Comparison of ENCODE assay signal across 26 mouse cellular contexts in genomic region chr16:13568280-13568679, GRCm38 (mm10).
A peak's percentile ranks its signal among the peaks of the same experiment; 100 is the strongest.
DNase-seq lines count a peak whose midpoint lies in the region; ATAC-seq and TF ChIP-seq lines count a peak whose summit lies in the region.
"Had no signal": no experiment of that assay in that cellular context is flagged by ENCODE, and none has a peak within 500 bp of the region (broad histone marks: within the 10 kb centered on the region; RNA-seq: fewer than 3 reads in every experiment).

No protein-coding gene starts in this region.

- no peaks in the 10 kb centered on the region for H3K79me2 ChIP-seq in MEL (ENCODE audit: control insufficient read depth, insufficient read depth, low read length, poor library complexity)

- TF ChIP-seq POLR2A in MEL (IDR thresholded peaks at IDR 0.05; ENCODE audit: control insufficient read depth in 1 of 2, insufficient read depth in 1 of 2, low read depth in 1 of 2, low read length in 2 of 2, poor library complexity in 1 of 2) = no peak

- no peak overlapping the region for H3K4me2 ChIP-seq in intestine, embryonic 14.5 days (ENCODE audit: low read length)
- H3K4me2 ChIP-seq in intestine, embryonic 16.5 days (ENCODE audit: low read depth, low read length) = no peak overlapping the region
- H3K4me2 ChIP-seq: embryonic facial prominence, embryonic 12.5 days; embryonic facial prominence, embryonic 15.5 days; heart, embryonic 13.5 days; hindbrain, embryonic 14.5 days had no signal

- TF ChIP-seq CTCF in MEL (IDR thresholded peaks at IDR 0.05 in 2 of 3, conservative IDR thresholded peaks at IDR 0.05 in 1 of 3; ENCODE audit: control insufficient read depth in 1 of 3, insufficient read depth in 1 of 3, low read depth in 2 of 3, low read length in 3 of 3, poor library complexity in 1 of 3, severe bottlenecking in 1 of 3) = no peak

- H3K27ac ChIP-seq in intestine, embryonic 14.5 days (ENCODE audit: low read depth) = no peak overlapping the region
- no peak overlapping the region for H3K27ac ChIP-seq in intestine, embryonic 16.5 days (ENCODE audit: low read length)
- H3K27ac ChIP-seq in MEL (ENCODE audit: control insufficient read depth, low read depth, low read length) = no peak overlapping the region
- H3K27ac ChIP-seq: embryonic facial prominence, embryonic 12.5 days; embryonic facial prominence, embryonic 15.5 days; gastrocnemius, adult 2 months; heart, adult 2 months; heart, embryonic 10.5 days; heart, embryonic 13.5 days; hindbrain, embryonic 14.5 days; hindbrain, postnatal 0 days had no signal

- no peak for TF ChIP-seq EP300 in MEL (IDR thresholded peaks at IDR 0.05; ENCODE audit: low read depth in 1 of 2, low read length in 2 of 2)

- TF ChIP-seq RAD21 in MEL (IDR thresholded peaks at IDR 0.05; ENCODE audit: low read depth, low read length) = no peak

- H3K36me3 ChIP-seq in intestine, embryonic 14.5 days (ENCODE audit: control insufficient read depth, insufficient read depth, low read length) = no peaks in the 10 kb centered on the region
- H3K36me3 ChIP-seq in intestine, embryonic 16.5 days (ENCODE audit: control insufficient read depth, insufficient read depth, low read length) = no peaks in the 10 kb centered on the region
- no peaks in the 10 kb centered on the region; a peak in 1 of 4 replicates for H3K36me3 ChIP-seq in MEL (ENCODE audit: control insufficient read depth in 1 of 2, insufficient read depth in 2 of 2, low read length in 2 of 2)
- H3K36me3 ChIP-seq: embryonic facial prominence, embryonic 12.5 days had no signal

- H3K9me3 ChIP-seq in intestine, embryonic 14.5 days (ENCODE audit: control insufficient read depth, low read length) = no peaks in the 10 kb centered on the region
- no peaks in the 10 kb centered on the region for H3K9me3 ChIP-seq in intestine, embryonic 16.5 days (ENCODE audit: control insufficient read depth, low read length)
- no peaks in the 10 kb centered on the region for H3K9me3 ChIP-seq in MEL (replicated peaks; ENCODE audit: insufficient read depth, low read length)
- H3K9me3 ChIP-seq: embryonic facial prominence, embryonic 12.5 days; embryonic facial prominence, embryonic 15.5 days; heart, embryonic 10.5 days; heart, embryonic 13.5 days had no signal

- DNase-seq in intestine, embryonic 14.5 days (ENCODE audit: low spot score) = peak; percentile 10
- DNase-seq in 416B (ENCODE audit: low read depth) = peak; percentile 18
- peak; percentile 45 for DNase-seq in MEL (ENCODE audit: low read depth, low spot score)
- no peak for DNase-seq in kidney, postnatal 4 days
- DNase-seq: B cell, adult 2 months; cerebellum, adult 11-12 months; cerebellum, adult 8-10 months; cerebellum, postnatal 10 days; forebrain, postnatal 0 days; gastrocnemius, adult 2 months; gastrocnemius, postnatal 14 days; heart, adult 2 months; heart, postnatal 14 days; heart, postnatal 4 days; kidney, adult 11 months had no signal

- no peaks in the 10 kb centered on the region for H3K27me3 ChIP-seq in intestine, embryonic 14.5 days (replicated peaks; ENCODE audit: control insufficient read depth, insufficient read depth, low read length)
- H3K27me3 ChIP-seq in intestine, embryonic 16.5 days (replicated peaks; ENCODE audit: control insufficient read depth, insufficient read depth, low read length) = no peaks in the 10 kb centered on the region
- no peaks in the 10 kb centered on the region for H3K27me3 ChIP-seq in MEL (ENCODE audit: control insufficient read depth in 1 of 2, insufficient read depth in 2 of 2, low read length in 2 of 2)
- H3K27me3 ChIP-seq: embryonic facial prominence, embryonic 12.5 days; embryonic facial prominence, embryonic 15.5 days; heart, embryonic 13.5 days; Patski had no signal

- no peak for ATAC-seq in intestine, embryonic 14.5 days (replicated peaks; ENCODE audit: low FRiP score, low TSS enrichment, low read depth)
- ATAC-seq in intestine, embryonic 16.5 days = no peak
- ATAC-seq in granulocyte monocyte progenitor cell, adult 5-6 weeks (replicated peaks; ENCODE audit: poor library complexity, severe bottlenecking) = no peak
- ATAC-seq: forebrain, embryonic 14.5 days; forebrain, postnatal 0 days; hindbrain, postnatal 0 days; inflammation-experienced regulatory T-cells, adult 6 months; Patski had no signal

- no peak overlapping the region for H3K9ac ChIP-seq in intestine, embryonic 14.5 days (ENCODE audit: low read length)
- no peak overlapping the region for H3K9ac ChIP-seq in intestine, embryonic 16.5 days (ENCODE audit: low read depth, low read length)
- H3K9ac ChIP-seq in MEL (ENCODE audit: control insufficient read depth, low read depth, low read length, poor library complexity, severe bottlenecking) = no peak overlapping the region
- H3K9ac ChIP-seq: embryonic facial prominence, embryonic 12.5 days; embryonic facial prominence, embryonic 15.5 days; forebrain, postnatal 0 days; heart, embryonic 13.5 days; hindbrain, embryonic 14.5 days had no signal

- no peak overlapping the region for H3K4me3 ChIP-seq in intestine, embryonic 14.5 days (ENCODE audit: low read depth, low read length)
- H3K4me3 ChIP-seq in intestine, embryonic 16.5 days (ENCODE audit: low read length) = no peak overlapping the region
- no peak overlapping the region for H3K4me3 ChIP-seq in MEL (ENCODE audit: control insufficient read depth in 1 of 2, insufficient read depth in 1 of 2, low read depth in 2 of 2, low read length in 2 of 2)
- H3K4me3 ChIP-seq: embryonic facial prominence, embryonic 12.5 days; embryonic facial prominence, embryonic 15.5 days; gastrocnemius, adult 2 months; heart, adult 2 months; heart, embryonic 10.5 days; heart, embryonic 13.5 days had no signal

- WGBS in intestine, embryonic 14.5 days = 85% methylated on average over 2 of the region's 2 CpGs
- 96% methylated on average over 2 of the region's 2 CpGs for WGBS in intestine, embryonic 16.5 days

- no peaks in the 10 kb centered on the region for H3K4me1 ChIP-seq in intestine, embryonic 14.5 days (replicated peaks; ENCODE audit: control insufficient read depth, insufficient read depth, low read length)
- H3K4me1 ChIP-seq in intestine, embryonic 16.5 days (ENCODE audit: control insufficient read depth, insufficient read depth, low read length) = no peaks in the 10 kb centered on the region
- H3K4me1 ChIP-seq in MEL (ENCODE audit: control insufficient read depth in 1 of 2, insufficient read depth in 2 of 2, low read length in 2 of 2) = peaks cover 0 to 6% of the 10 kb centered on the region in 2 experiments; a peak in 2 of 4 replicates
- H3K4me1 ChIP-seq: embryonic facial prominence, embryonic 12.5 days; embryonic facial prominence, embryonic 15.5 days had no signal

TF ChIP-seq in MEL, 35 proteins besides CTCF, POLR2A, EP300 and RAD21:
- no peak for TF ChIP-seq NRF1 (IDR thresholded peaks at IDR 0.05; ENCODE audit: insufficient read depth, low read depth, low read length, poor library complexity, severe bottlenecking)

Comparison
In these comparisons a context has a peak if more than half of its experiments do, and no peak if none do; other contexts are left out.
1. DNase-seq: peak in intestine, embryonic 14.5 days (single experiment), 416B (single experiment) and MEL (single experiment); none in kidney, postnatal 4 days (0 of 2).